Mouse (Mus musculus) liver, embryonic 14.5 days (tissue): ENCODE measurements around the gene Samd8.

Source experiments
- CTCF ChIP-seq: IDR thresholded peaks from 2 replicates; pipeline ENCODE4 v1.5.1; 2016; ENCODE audit warnings: antibody characterized with exemption, low read depth, control low read depth
- EP300 ChIP-seq: IDR thresholded peaks from 2 replicates; pipeline ENCODE4 v1.6.1; 2016; ENCODE audit warnings: antibody characterized with exemption, low read depth

DNA sequence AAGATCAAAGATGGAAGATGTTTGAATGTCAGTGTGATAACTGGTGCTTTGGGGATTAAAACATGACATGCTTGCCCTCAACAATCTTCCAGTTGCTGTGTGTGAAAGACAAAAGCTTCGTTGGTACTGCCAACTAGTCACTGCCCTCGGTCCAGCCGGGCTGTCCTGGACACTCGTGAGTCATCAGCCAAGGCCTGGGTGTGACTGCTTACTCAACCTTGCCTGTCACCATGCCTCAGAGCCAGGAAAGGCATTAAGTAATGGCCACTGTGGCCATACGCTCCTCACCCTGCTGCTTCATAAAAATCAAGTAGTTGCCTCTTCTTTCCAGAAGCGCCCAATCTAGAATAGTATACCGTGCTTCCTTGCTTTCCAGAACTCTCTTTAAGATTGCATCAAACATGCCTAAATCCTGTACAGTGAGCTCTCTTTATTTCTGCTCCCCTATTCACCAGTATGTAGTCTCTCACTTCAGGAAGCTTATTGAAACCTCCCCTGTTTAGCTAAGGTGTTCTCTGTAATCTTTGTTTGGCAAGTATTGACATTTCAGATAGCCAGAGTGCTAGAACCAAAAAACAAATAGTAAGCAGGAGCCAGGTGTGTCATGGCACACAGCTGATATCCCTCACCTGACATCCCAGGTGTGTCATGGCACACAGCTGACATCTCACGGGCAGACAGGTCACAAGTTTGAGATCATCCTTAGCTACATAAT lies 58.0 kb downstream of the Samd8 start:
- TF ChIP-seq CTCF (no peak), EP300 (no peak)
